Mouse (Mus musculus) hindbrain, embryonic 10.5 days (tissue): Measurements from ENCODE around the gene Lypd9. TPM values are rescaled to one million over a fixed set of nuclear protein-coding genes. Genes with fewer than 3 reads are reported as not detected.

ENCODE experiments used
- DNase-seq: peaks from one replicate; pipeline ENCODE4 v3.0.0-alpha.2; 2017; ENCODE audit warnings: low spot score
- H3K27ac ChIP-seq: fragments of 300-500 bp; sonication (generic); 2 replicates; pipeline ENCODE4 v1.5.1; 2016; ENCODE audit warnings: mild to moderate bottlenecking, moderate library complexity
- H3K27me3 ChIP-seq: fragments of 300-500 bp; sonication (generic); 2 replicates; pipeline ENCODE4 v1.6.1; 2016; ENCODE audit warnings: mild to moderate bottlenecking; ENCODE audit not compliant: poor library complexity, insufficient read depth, severe bottlenecking
- H3K36me3 ChIP-seq: fragments of 300-500 bp; sonication (generic); 2 replicates; pipeline ENCODE4 v1.6.1; 2016; ENCODE audit warnings: mild to moderate bottlenecking, moderate library complexity
- H3K4me1 ChIP-seq: fragments of 300-500 bp; sonication (generic); replicated peaks from 2 replicates; pipeline ENCODE4 v1.6.1; 2016; ENCODE audit warnings: mild to moderate bottlenecking
- H3K4me3 ChIP-seq: fragments of 300-500 bp; sonication (generic); 2 replicates; pipeline ENCODE4 v1.5.1; 2016; ENCODE audit warnings: mild to moderate bottlenecking, moderate library complexity
- H3K9me3 ChIP-seq: fragments of 300-500 bp; sonication (generic); 2 replicates; pipeline ENCODE4 v1.6.1; 2016; ENCODE audit warnings: mild to moderate bottlenecking, moderate library complexity
- WGBS: fragments of 180-500 bp; shearing (Covaris S2); methylation state at CpG from one replicate; pipeline ENCODE4 v1.1.7; 2016; 5-methylcytosine and 5-hydroxymethylcytosine counted together
- polyA plus RNA-seq: library from polyadenylated mRNA; unstranded; fragments of >200 nt; fragmentation: Nextera tagmentation; extraction: Ambion mirVana; gene quantifications from 2 replicates; pipeline ENCODE4 v1.2.1, GENCODE M21; 2016

The Lypd9 gene
- polyA plus RNA-seq, 1 experiment from 2014 or later = not detected

GRCm38 (mm10) chr11:58399985-58400645 is 52.6 kb downstream of the Lypd9 start:
- H3K9me3 ChIP-seq = no peaks in the 10 kb centered on the region
- no peak overlapping the region for H3K4me3 ChIP-seq
- peaks cover 7% of the 10 kb centered on the region; the same call in 1 of the 2 replicates for H3K4me1 ChIP-seq
- no peaks in the 10 kb centered on the region for H3K36me3 ChIP-seq
- H3K27ac ChIP-seq = no peak overlapping the region
- no peak for DNase-seq
- WGBS = 60% methylated on average over 6 of the region's 6 CpGs
- H3K27me3 ChIP-seq = no peaks in the 10 kb centered on the region

Other genes with a start within 250 kb of the Lypd9 start
- 0.12 and 0.14 TPM in 2 replicates for gene 4930438A08Rik, start 178.1 kb downstream of the Lypd9 start, polyA plus RNA-seq
- gene Zfp692, start 145.9 kb downstream of the Lypd9 start, polyA plus RNA-seq = 24.2 and 28.2 TPM in 2 replicates
- gene Zfp672, start 122.6 kb downstream of the Lypd9 start, polyA plus RNA-seq = 28.4 and 30.4 TPM in 2 replicates
- gene Sh3bp5l, start 122.2 kb downstream of the Lypd9 start, polyA plus RNA-seq = 50.7 and 52.0 TPM in 2 replicates
- not detected in 2 replicates for gene Lypd8, start 73.9 kb downstream of the Lypd9 start, polyA plus RNA-seq
- not detected in 2 replicates for gene 1810065E05Rik, start 31.8 kb downstream of the Lypd9 start, polyA plus RNA-seq
- gene Gm12253, start 20.4 kb downstream of the Lypd9 start, polyA plus RNA-seq = not detected in 2 replicates
- not detected in 2 replicates for gene Olfr30, start 9.3 kb upstream of the Lypd9 start, polyA plus RNA-seq
- not detected in 2 replicates for gene Olfr332, start 39.6 kb upstream of the Lypd9 start, polyA plus RNA-seq
- gene Olfr331, start 49.6 kb upstream of the Lypd9 start, polyA plus RNA-seq = not detected in 2 replicates
- gene Olfr330, start 81.9 kb upstream of the Lypd9 start, polyA plus RNA-seq = not detected in 2 replicates
- not detected in 2 replicates for gene Olfr329-ps, start 93.5 kb upstream of the Lypd9 start, polyA plus RNA-seq
- gene Olfr328, start 102.7 kb upstream of the Lypd9 start, polyA plus RNA-seq = not detected in 2 replicates
- gene Olfr224, start 117.6 kb upstream of the Lypd9 start, polyA plus RNA-seq = not detected in 2 replicates
- not detected in 2 replicates for gene Olfr325, start 124.8 kb upstream of the Lypd9 start, polyA plus RNA-seq
- not detected in 2 replicates for gene Olfr324, start 142.2 kb upstream of the Lypd9 start, polyA plus RNA-seq
- gene 2210407C18Rik, start 163.2 kb upstream of the Lypd9 start, polyA plus RNA-seq = not detected in 2 replicates
- not detected in 2 replicates for gene Olfr323, start 177.6 kb upstream of the Lypd9 start, polyA plus RNA-seq
- gene Trim58, start 187.5 kb upstream of the Lypd9 start, polyA plus RNA-seq = 0.54 and 0.60 TPM in 2 replicates
- gene Olfr322, start 205.9 kb upstream of the Lypd9 start, polyA plus RNA-seq = not detected in 2 replicates
- gene Olfr320, start 228.2 kb upstream of the Lypd9 start, polyA plus RNA-seq = not detected in 2 replicates
- not detected in 2 replicates for gene Olfr319, start 246.2 kb upstream of the Lypd9 start, polyA plus RNA-seq